Mouse (Mus musculus) liver, adult (tissue): Measurements from ENCODE around the gene Tomm70a.

ENCODE experiments used
- GATA4 ChIP-seq: IDR thresholded peaks from 2 replicates; pipeline ENCODE4 v1.6.1; 2014; ENCODE audit warnings: mild to moderate bottlenecking, low read length; ENCODE audit not compliant: insufficient replicate concordance

The Tomm70a gene

GRCm38 (mm10) chr16:57166611-57167513 is 45.4 kb downstream of the Tomm70a start, which contains the start of gene Nit2:
Gene Nit2 (minus strand): TSS chr16:57167341.
- TF ChIP-seq GATA4: peak; percentile 14; the same call in 1 of the 2 replicates

- TF ChIP-seq GATA4: no peak
These were observed 46.0 kb downstream of the Tomm70a start for GRCm38 (mm10) chr16:57167514-57167912.

GRCm38 (mm10) chr16:57168236-57168635 is 46.7 kb downstream of the Tomm70a start:
- no peak for TF ChIP-seq GATA4

GRCm38 (mm10) chr16:57171161-57171560 is 49.7 kb downstream of the Tomm70a start:
- no peak for TF ChIP-seq GATA4

GRCm38 (mm10) chr16:57171570-57171969 is 50.1 kb downstream of the Tomm70a start:
- no peak for TF ChIP-seq GATA4

- TF ChIP-seq GATA4: no peak
These were observed 54.2 kb downstream of the Tomm70a start for GRCm38 (mm10) chr16:57175751-57176150.

- TF ChIP-seq GATA4: no peak
These were observed 54.8 kb downstream of the Tomm70a start for GRCm38 (mm10) chr16:57176276-57176675.

- no peak for TF ChIP-seq GATA4
These were observed 55.8 kb downstream of the Tomm70a start for GRCm38 (mm10) chr16:57177254-57177653.

- TF ChIP-seq GATA4: peak; percentile 41; the same call in 1 of the 2 replicates
These were observed 56.2 kb downstream of the Tomm70a start for GRCm38 (mm10) chr16:57177664-57178063.

- TF ChIP-seq GATA4: no peak
These were observed 59.7 kb downstream of the Tomm70a start for GRCm38 (mm10) chr16:57181180-57181579.

- TF ChIP-seq GATA4: no peak
These were observed 60.5 kb downstream of the Tomm70a start for GRCm38 (mm10) chr16:57182037-57182436.

GRCm38 (mm10) chr16:57186618-57187017 is 65.1 kb downstream of the Tomm70a start:
- TF ChIP-seq GATA4: no peak

GRCm38 (mm10) chr16:57189493-57189892 is 68.0 kb downstream of the Tomm70a start:
- TF ChIP-seq GATA4: no peak

- no peak for TF ChIP-seq GATA4
These were observed 68.9 kb downstream of the Tomm70a start for GRCm38 (mm10) chr16:57190390-57190789.

- TF ChIP-seq GATA4: no peak
These were observed 69.7 kb downstream of the Tomm70a start for GRCm38 (mm10) chr16:57191214-57191613.

- no peak for TF ChIP-seq GATA4
These were observed 75.1 kb downstream of the Tomm70a start for GRCm38 (mm10) chr16:57196590-57196989.
